Mouse (Mus musculus) intestine, embryonic 15.5 days (tissue): ENCODE results near the gene Tnik. TPM values are rescaled to one million over a fixed set of nuclear protein-coding genes. Genes with fewer than 3 reads are reported as not detected.

Experiments used
- ATAC-seq: fragments of 200-750 bp; cut with Nextera tagmentation; 2 replicates; pipeline ENCODE4 v1.8.0; 2017; ENCODE audit warnings: moderate TSS enrichment, moderate library complexity
- H3K27ac ChIP-seq: fragments of 300-500 bp; sonication (generic); 2 replicates; pipeline ENCODE4 v1.5.1; 2015; ENCODE audit warnings: mild to moderate bottlenecking, inconsistent platforms
- H3K27me3 ChIP-seq: fragments of 300-500 bp; sonication (generic); replicated peaks from 2 replicates; pipeline ENCODE4 v1.6.1; 2015; ENCODE audit warnings: inconsistent platforms
- H3K36me3 ChIP-seq: fragments of 300-500 bp; sonication (generic); 2 replicates; pipeline ENCODE4 v1.6.1; 2015; ENCODE audit warnings: inconsistent platforms
- H3K4me1 ChIP-seq: fragments of 300-500 bp; sonication (generic); replicated peaks from 2 replicates; pipeline ENCODE4 v1.6.1; 2015; ENCODE audit warnings: inconsistent platforms
- H3K4me2 ChIP-seq: fragments of 300-500 bp; sonication (generic); replicated peaks from 2 replicates; pipeline ENCODE4 v1.6.1; 2015; ENCODE audit warnings: mild to moderate bottlenecking, inconsistent platforms
- H3K4me3 ChIP-seq: fragments of 300-500 bp; sonication (generic); replicated peaks from 2 replicates; pipeline ENCODE4 v1.5.1; 2015; ENCODE audit warnings: inconsistent platforms
- H3K9ac ChIP-seq: fragments of 300-500 bp; sonication (generic); 2 replicates; pipeline ENCODE4 v1.6.1; 2015; ENCODE audit warnings: inconsistent platforms
- H3K9me3 ChIP-seq: fragments of 300-500 bp; sonication (generic); 2 replicates; pipeline ENCODE4 v1.6.1; 2016; ENCODE audit warnings: inconsistent platforms
- WGBS: fragments of 180-500 bp; shearing (Covaris S2); methylation state at CpG from one replicate; pipeline ENCODE4 v1.1.7; 2015; 5-methylcytosine and 5-hydroxymethylcytosine counted together
- polyA plus RNA-seq: library from polyadenylated mRNA; unstranded; fragments of >200 nt; fragmentation: Nextera tagmentation; extraction: Ambion mirVana; gene quantifications from 2 replicates; pipeline ENCODE4 v1.2.1, GENCODE M21; 2015

The Tnik gene
- polyA plus RNA-seq, 1 experiment from 2014 or later = 12.3 TPM

GRCm38 (mm10) chr3:28431459-28431858, 168.4 kb downstream of the Tnik start:
- Histone ChIP-seq H3K9me3 (no peaks in the 10 kb centered on the region), H3K4me2 (no peak overlapping the region), H3K4me1 (no peaks in the 10 kb centered on the region), H3K27me3 (no peaks in the 10 kb centered on the region), H3K4me3 (no peak overlapping the region), H3K9ac (no peak overlapping the region), H3K27ac (no peak overlapping the region), H3K36me3 (no peaks in the 10 kb centered on the region)
- 58% methylated on average over 2 of the region's 2 CpGs for whole genome bisulfite sequencing
- ATAC-seq = no peak

- H3K9me3 ChIP-seq = no peaks in the 10 kb centered on the region
- H3K9ac ChIP-seq = no peak overlapping the region
- no peaks in the 10 kb centered on the region for H3K4me1 ChIP-seq
- H3K27me3 ChIP-seq = no peaks in the 10 kb centered on the region
- H3K36me3 ChIP-seq = no peaks in the 10 kb centered on the region
- H3K4me2 ChIP-seq = no peak overlapping the region
- ATAC-seq = no peak
- no peak overlapping the region for H3K27ac ChIP-seq
- 78% methylated on average over 5 of the region's 5 CpGs for WGBS
- no peak overlapping the region for H3K4me3 ChIP-seq
These were observed 169.3 kb downstream of the Tnik start for GRCm38 (mm10) chr3:28432321-28432720.

- Histone ChIP-seq H3K4me1 (no peaks in the 10 kb centered on the region), H3K9me3 (no peaks in the 10 kb centered on the region), H3K27me3 (no peaks in the 10 kb centered on the region), H3K27ac (no peak overlapping the region), H3K36me3 (no peaks in the 10 kb centered on the region), H3K9ac (no peak overlapping the region), H3K4me2 (no peak overlapping the region), H3K4me3 (no peak overlapping the region)
- ATAC-seq = no peak
- WGBS = 91% methylated on average over 5 of the region's 5 CpGs
These were observed 172.5 kb downstream of the Tnik start for GRCm38 (mm10) chr3:28435478-28435877.

- Histone ChIP-seq H3K36me3 (no peaks in the 10 kb centered on the region), H3K9ac (no peak overlapping the region), H3K4me1 (no peaks in the 10 kb centered on the region), H3K4me2 (no peak overlapping the region), H3K4me3 (no peak overlapping the region), H3K27ac (no peak overlapping the region), H3K27me3 (no peaks in the 10 kb centered on the region), H3K9me3 (no peaks in the 10 kb centered on the region)
- ATAC-seq = no peak
- WGBS = 69% methylated on average over 5 of the region's 5 CpGs
These were observed 174.4 kb downstream of the Tnik start for GRCm38 (mm10) chr3:28437429-28437828.

- no peaks in the 10 kb centered on the region for H3K36me3 ChIP-seq
- no peaks in the 10 kb centered on the region for H3K27me3 ChIP-seq
- no peak overlapping the region for H3K4me3 ChIP-seq
- WGBS = 53% methylated on average over 4 of the region's 4 CpGs
- no peaks in the 10 kb centered on the region for H3K4me1 ChIP-seq
- no peak overlapping the region for H3K4me2 ChIP-seq
- 0 out of 2 replicates have a peak, but pooled peaks have one; percentile 23 for ATAC-seq
- H3K9me3 ChIP-seq = no peaks in the 10 kb centered on the region
- no peak overlapping the region for H3K9ac ChIP-seq
- H3K27ac ChIP-seq = no peak overlapping the region
These were observed 178.5 kb downstream of the Tnik start for GRCm38 (mm10) chr3:28441545-28441944.

- Histone ChIP-seq H3K4me1 (no peaks in the 10 kb centered on the region), H3K9ac (no peak overlapping the region), H3K27me3 (no peaks in the 10 kb centered on the region), H3K27ac (no peak overlapping the region), H3K36me3 (no peaks in the 10 kb centered on the region), H3K4me2 (no peak overlapping the region), H3K9me3 (no peaks in the 10 kb centered on the region), H3K4me3 (no peak overlapping the region)
- 91% methylated on average over 4 of the region's 4 CpGs for WGBS
- no peak for ATAC-seq
These were observed 179.1 kb downstream of the Tnik start for GRCm38 (mm10) chr3:28442116-28442515.

GRCm38 (mm10) chr3:28447950-28448349, 184.9 kb downstream of the Tnik start:
- H3K36me3 ChIP-seq = no peaks in the 10 kb centered on the region
- no peak overlapping the region for H3K4me2 ChIP-seq
- no peak for ATAC-seq
- no peak overlapping the region for H3K9ac ChIP-seq
- no peaks in the 10 kb centered on the region for H3K9me3 ChIP-seq
- H3K27me3 ChIP-seq = no peaks in the 10 kb centered on the region
- H3K4me1 ChIP-seq = no peaks in the 10 kb centered on the region
- H3K27ac ChIP-seq = no peak overlapping the region
- WGBS = 84% methylated on average over 4 of the region's 4 CpGs
- H3K4me3 ChIP-seq = no peak overlapping the region

- Histone ChIP-seq H3K36me3 (no peaks in the 10 kb centered on the region), H3K4me2 (no peak overlapping the region), H3K4me3 (no peak overlapping the region), H3K4me1 (no peaks in the 10 kb centered on the region), H3K9me3 (no peaks in the 10 kb centered on the region), H3K9ac (no peak overlapping the region), H3K27ac (no peak overlapping the region), H3K27me3 (no peaks in the 10 kb centered on the region)
- 89% methylated on average over 3 of the region's 3 CpGs for WGBS
- no peak for ATAC-seq
These were observed 190.4 kb downstream of the Tnik start for GRCm38 (mm10) chr3:28453458-28453857.

- Histone ChIP-seq H3K27ac (no peak overlapping the region), H3K9ac (no peak overlapping the region), H3K9me3 (no peaks in the 10 kb centered on the region), H3K4me1 (no peaks in the 10 kb centered on the region), H3K36me3 (no peaks in the 10 kb centered on the region), H3K27me3 (no peaks in the 10 kb centered on the region), H3K4me3 (no peak overlapping the region), H3K4me2 (no peak overlapping the region)
- ATAC-seq = no peak
- WGBS = 81% methylated on average over 8 of the region's 8 CpGs
These were observed 193.8 kb downstream of the Tnik start for GRCm38 (mm10) chr3:28456842-28457241.

GRCm38 (mm10) chr3:28457517-28457916, 194.5 kb downstream of the Tnik start:
- Histone ChIP-seq H3K27me3 (no peaks in the 10 kb centered on the region), H3K27ac (no peak overlapping the region), H3K9ac (no peak overlapping the region), H3K4me1 (no peaks in the 10 kb centered on the region), H3K36me3 (no peaks in the 10 kb centered on the region), H3K4me3 (no peak overlapping the region), H3K9me3 (no peaks in the 10 kb centered on the region), H3K4me2 (no peak overlapping the region)
- WGBS = 91% methylated on average over 2 of the region's 2 CpGs
- ATAC-seq = no peak

- Histone ChIP-seq H3K4me3 (no peak overlapping the region), H3K4me2 (no peak overlapping the region), H3K9me3 (no peaks in the 10 kb centered on the region), H3K27ac (no peak overlapping the region), H3K27me3 (no peaks in the 10 kb centered on the region), H3K9ac (no peak overlapping the region), H3K4me1 (no peaks in the 10 kb centered on the region), H3K36me3 (no peaks in the 10 kb centered on the region)
- 96% methylated on average over 4 of the region's 4 CpGs for WGBS
- ATAC-seq = no peak
These were observed 203.7 kb downstream of the Tnik start for GRCm38 (mm10) chr3:28466688-28467087.

- WGBS = 36% methylated on average over 1 of the region's 1 CpGs
- no peaks in the 10 kb centered on the region for H3K4me1 ChIP-seq
- no peak for ATAC-seq
- H3K27ac ChIP-seq = no peak overlapping the region
- no peaks in the 10 kb centered on the region for H3K36me3 ChIP-seq
- no peak overlapping the region for H3K4me3 ChIP-seq
- no peaks in the 10 kb centered on the region for H3K27me3 ChIP-seq
- no peak overlapping the region for H3K4me2 ChIP-seq
- H3K9ac ChIP-seq = no peak overlapping the region
- H3K9me3 ChIP-seq = no peaks in the 10 kb centered on the region
These were observed 204.2 kb downstream of the Tnik start for GRCm38 (mm10) chr3:28467148-28467754.

GRCm38 (mm10) chr3:28467871-28468285, 204.9 kb downstream of the Tnik start:
- WGBS = 60% methylated on average over 4 of the region's 4 CpGs
- H3K27me3 ChIP-seq = no peaks in the 10 kb centered on the region
- no peaks in the 10 kb centered on the region for H3K9me3 ChIP-seq
- no peaks in the 10 kb centered on the region for H3K36me3 ChIP-seq
- H3K27ac ChIP-seq = no peak overlapping the region
- H3K4me3 ChIP-seq = no peak overlapping the region
- no peak overlapping the region for H3K4me2 ChIP-seq
- no peak overlapping the region for H3K9ac ChIP-seq
- ATAC-seq = peak; percentile 89
- no peaks in the 10 kb centered on the region for H3K4me1 ChIP-seq
